Mouse (Mus musculus) brown adipose tissue, adult 24 weeks (tissue): ENCODE measurements around the gene Ccnd3. TPM values are rescaled to one million over a fixed set of nuclear protein-coding genes. Genes with fewer than 3 reads are reported as not detected.

Experiments
- H3K27ac ChIP-seq: fragments of 200-500 bp; replicated peaks from 2 replicates; pipeline ENCODE4 v1.5.1; 2012; ENCODE audit warnings: low read depth, mild to moderate bottlenecking, low read length
- H3K4me1 ChIP-seq: fragments of 200-500 bp; 2 replicates; pipeline ENCODE4 v1.6.1; 2012; ENCODE audit warnings: low read length, mixed read lengths; ENCODE audit not compliant: control insufficient read depth, insufficient read depth, insufficient read length
- H3K4me3 ChIP-seq: fragments of 200-500 bp; 2 replicates; pipeline ENCODE4 v1.5.1; 2012; ENCODE audit warnings: low read depth, mild to moderate bottlenecking, low read length, moderate library complexity; ENCODE audit not compliant: insufficient read depth
- polyA plus RNA-seq: library from polyadenylated mRNA; stranded (reverse); fragments of >200 nt; gene quantifications from 2 replicates; pipeline ENCODE4 v1.2.4, GENCODE M21; 2012; ENCODE audit not compliant: missing spikeins, insufficient read depth, insufficient read length

Ccnd3 gene
- polyA plus RNA-seq: 40.4 and 48.4 TPM in 2 replicates

DNA sequence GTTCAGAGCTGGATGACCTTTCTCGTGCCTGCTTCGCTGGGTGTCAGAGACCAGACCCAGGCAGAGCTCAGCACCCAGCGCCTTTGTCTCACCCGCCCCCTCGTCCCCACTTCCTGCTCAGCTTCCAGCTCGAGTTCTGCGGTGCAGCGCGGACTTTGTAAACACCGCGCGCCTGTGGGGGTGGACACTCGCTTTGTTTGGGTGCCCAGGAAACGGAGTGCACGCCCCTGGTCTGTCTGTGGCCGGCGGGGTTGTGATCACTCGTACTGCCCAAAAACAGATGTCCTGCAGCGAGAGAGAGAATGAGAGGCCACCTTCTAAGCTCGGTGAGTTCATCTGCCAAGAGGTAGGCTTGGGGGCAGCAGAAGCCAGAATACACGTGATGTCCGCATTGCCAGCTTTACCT is at the start of gene Ccnd3:
Ccnd3 (plus strand) TSS at position 111 of the 406 bp plus-strand sequence.
- Histone ChIP-seq H3K4me1 (peaks cover 14% of the 10 kb centered on the region), H3K4me3 (peak within 1 kb of the TSS; percentile 64), H3K27ac (peak within 1 kb of the TSS; percentile 76)

DNA sequence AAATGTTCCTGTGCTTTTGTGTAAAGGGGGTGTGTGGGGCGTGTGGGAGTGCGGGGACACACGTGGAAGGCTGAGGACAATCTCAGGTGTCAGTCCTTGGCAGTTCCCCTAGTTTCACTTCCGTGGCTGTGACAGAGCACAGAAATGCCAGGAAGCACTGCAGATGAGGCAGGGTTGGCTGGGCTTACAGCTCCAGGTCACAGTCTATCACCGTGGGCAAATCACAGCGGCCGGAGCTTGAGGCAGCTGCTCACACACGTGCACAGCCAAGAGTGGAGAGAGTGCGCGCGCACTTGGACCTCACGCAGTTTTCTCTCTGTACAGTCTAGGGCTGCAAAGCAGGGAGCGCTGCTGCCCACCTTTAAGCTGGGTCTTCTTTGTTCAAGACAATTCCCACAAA is 46.5 kb upstream of the Ccnd3 start:
- Histone ChIP-seq H3K27ac (no peak overlapping the region), H3K4me1 (no peaks in the 10 kb centered on the region), H3K4me3 (no peak overlapping the region)

DNA sequence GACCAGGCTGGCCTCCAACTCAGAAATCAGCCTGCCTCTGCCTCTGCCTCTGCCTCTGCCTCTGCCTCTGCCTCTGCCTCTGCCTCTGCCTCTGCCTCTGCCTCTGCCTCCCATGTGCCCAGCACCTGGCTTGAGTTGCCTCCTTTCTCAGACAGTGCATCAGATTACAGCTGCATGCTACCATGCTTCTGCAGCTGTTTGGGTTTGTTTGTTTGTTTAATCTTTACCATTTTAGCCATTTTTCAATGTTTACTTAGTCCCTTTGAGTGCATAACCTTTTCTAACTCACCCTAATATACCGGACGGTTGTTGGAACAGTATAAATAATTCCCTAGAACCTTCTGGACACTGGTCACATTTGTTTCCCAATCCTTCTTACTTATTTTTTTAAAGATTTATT is 45.9 kb upstream of the Ccnd3 start:
- Histone ChIP-seq H3K27ac (no peak overlapping the region), H3K4me1 (no peaks in the 10 kb centered on the region), H3K4me3 (no peak overlapping the region)

DNA sequence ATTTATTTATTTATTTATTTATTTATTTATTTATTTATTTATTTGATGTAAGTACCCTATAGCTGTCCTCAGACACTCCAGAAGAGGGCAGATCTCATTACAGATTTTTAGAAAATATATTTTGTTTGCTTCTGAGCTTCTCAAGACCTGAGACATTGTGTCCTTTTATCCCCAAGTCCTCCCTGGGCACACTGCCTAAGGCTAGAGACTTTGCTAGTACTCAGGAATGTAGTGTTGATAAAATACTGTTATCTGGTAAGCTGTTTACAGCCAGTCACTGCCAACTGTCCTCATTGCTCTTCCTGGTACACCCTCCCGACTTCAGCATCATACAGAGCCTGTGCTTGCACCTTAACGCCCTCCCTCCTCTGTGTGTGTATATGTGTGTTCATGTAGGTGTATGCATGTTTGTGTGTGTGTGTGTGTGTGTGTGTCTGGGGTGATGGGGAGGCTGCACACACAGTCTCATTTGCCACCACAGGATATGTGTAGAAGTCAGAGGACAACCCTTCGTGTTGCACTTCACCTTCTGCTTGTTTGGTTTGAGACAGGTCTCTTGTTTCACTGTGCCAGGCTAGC is 45.4 kb upstream of the Ccnd3 start:
- no peak overlapping the region for H3K4me3 ChIP-seq
- no peak overlapping the region for H3K27ac ChIP-seq
- no peaks in the 10 kb centered on the region for H3K4me1 ChIP-seq

DNA sequence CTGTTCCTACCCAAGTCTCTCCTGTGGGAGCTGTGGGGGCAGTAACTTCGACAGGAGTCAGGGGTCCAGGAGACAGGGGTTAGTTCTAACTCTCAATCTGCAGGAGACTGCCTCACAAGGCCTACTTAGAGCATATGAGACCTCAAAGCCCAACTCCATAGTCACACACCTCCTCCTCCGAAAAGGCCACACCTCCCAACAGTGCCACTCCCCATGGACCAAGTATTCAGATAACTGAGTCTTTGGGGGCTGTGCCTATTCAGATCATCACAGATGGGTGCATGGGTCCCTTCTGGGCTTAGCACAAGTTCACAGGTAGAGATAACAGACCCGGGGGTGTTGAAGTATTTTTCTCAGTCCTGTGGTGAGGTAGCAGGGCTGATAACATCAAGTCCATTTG is 43.2 kb upstream of the Ccnd3 start:
- Histone ChIP-seq H3K4me3 (no peak overlapping the region), H3K4me1 (no peaks in the 10 kb centered on the region), H3K27ac (no peak overlapping the region)

DNA sequence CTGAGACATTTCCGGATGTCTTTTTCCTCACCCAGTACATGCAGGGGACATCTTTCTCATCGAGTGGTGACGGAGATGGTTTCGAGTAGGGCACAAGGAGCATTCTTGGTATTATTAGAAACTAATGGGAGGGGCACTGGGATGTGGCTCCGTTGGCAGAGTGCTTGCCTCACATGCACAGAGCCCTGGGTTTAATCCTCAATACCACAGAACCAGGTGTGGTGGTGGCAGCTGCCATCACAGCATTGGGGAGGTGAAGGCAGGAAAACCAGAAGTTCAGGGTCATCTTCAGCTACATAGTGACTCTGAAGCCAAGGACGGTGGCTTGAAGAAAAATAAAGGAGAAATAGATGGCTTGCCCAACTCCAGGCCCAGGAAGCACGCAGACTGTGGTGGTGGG is 42.6 kb upstream of the Ccnd3 start:
- Histone ChIP-seq H3K27ac (no peak overlapping the region), H3K4me3 (no peak overlapping the region), H3K4me1 (no peaks in the 10 kb centered on the region)

DNA sequence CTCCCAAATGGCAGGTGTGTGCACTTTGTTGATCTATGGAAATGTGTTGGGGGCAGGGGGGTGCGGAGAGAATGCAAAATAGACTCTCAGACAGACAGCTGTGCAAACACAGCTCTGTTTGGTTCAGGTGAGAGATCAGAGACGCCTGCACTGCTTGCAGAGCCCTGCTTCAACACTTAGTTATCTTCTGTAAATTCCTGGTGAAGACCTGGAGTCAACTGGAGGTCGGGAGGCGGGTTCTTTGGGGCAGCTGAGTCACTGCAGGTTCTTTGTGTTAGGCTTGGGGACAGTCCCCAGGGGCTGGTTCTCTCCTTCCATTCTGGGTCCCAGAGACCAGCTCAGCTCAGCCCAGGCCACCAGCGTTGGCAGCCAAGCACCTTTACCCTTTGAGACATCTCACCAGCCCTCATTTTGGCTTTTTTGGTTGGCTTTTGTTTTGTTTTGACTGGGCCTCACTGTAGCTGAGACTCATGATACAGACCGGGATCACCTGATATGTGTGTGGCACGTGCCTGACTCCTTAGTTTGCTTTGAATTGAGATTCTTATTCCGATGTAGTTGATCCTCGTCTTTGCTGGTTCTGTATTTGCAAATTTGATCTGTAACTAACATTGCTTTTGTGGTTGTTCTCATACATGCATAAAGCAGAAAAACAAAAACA is 42.0 kb upstream of the Ccnd3 start:
- Histone ChIP-seq H3K27ac (no peak overlapping the region), H3K4me1 (no peaks in the 10 kb centered on the region), H3K4me3 (no peak overlapping the region)

DNA sequence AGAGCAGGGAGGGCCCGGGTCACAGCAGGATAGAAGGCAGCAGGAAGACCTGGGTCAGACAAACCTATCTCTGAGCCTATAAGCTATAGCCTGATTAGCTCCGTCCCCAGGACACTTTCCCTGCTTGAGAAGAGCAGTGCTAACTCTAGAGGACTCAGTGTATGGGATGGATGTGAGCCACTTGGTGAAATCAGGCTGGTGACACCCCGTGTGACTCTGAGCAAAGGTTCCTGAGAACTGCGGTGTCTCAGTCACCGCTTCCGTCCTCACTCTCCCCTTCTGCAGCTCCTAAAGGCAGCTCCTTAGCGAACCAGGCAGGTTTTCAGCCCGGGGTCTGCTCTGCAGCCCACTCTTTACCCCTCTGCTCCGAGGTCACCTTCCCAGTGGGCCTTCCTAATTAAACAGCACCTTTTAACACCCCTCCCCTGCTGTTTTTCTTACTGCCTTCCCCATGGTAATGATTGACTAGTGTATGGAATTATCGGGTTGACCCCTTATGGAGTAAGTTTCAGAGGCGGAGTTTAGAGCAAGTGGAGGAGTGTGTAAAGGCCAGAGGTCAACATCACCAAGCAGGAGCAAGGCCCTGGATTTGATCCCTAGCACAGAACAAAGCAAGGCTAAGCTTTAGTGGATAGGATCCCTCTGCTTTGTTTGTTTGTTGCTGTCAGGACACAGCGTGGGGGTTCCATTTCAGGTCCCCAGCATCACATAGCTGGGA is 40.4 kb upstream of the Ccnd3 start:
- no peak overlapping the region for H3K27ac ChIP-seq
- H3K4me3 ChIP-seq: no peak overlapping the region
- H3K4me1 ChIP-seq: no peaks in the 10 kb centered on the region

DNA sequence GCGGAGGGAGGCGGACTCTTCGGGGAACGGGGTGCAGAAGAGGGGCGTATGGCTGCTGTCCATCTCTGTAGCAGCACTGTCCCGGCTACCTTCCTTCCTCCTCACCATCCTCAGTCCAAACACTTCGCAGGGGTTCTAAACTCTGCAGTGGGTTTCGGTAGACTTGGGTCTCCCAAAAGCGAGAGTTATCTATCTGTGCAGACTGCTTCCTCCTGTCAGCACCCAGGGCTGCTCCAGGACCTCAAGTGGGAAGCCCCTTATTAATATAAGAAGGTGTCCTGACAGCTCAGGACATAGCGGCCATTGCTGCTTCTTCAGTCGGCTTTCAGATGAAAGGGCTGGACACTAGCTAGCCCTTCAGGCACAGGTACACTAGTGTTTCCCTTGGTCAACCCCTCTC is 39.8 kb upstream of the Ccnd3 start:
- H3K4me1 ChIP-seq: no peaks in the 10 kb centered on the region
- H3K27ac ChIP-seq: no peak overlapping the region

DNA sequence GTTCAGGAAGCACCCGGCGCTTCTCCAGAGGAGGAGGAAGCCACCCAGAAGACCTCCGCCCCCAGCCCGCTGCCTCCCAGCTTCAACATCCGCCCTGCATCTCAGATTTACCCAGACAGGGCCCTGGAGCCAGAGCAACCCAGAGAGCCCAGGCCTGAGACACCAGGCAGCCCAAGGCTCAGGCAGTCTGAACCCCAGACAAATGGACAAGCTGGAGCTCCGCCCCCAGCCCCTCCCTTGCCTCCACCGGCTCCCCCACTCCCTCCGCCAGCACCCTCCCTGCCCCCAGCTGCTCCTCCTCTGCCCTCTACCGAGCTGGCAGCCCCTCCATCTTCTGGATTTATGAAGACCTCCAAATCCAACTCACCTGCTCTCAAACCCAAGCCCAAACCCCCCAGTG is 38.6 kb upstream of the Ccnd3 start:
- Histone ChIP-seq H3K4me1 (no peaks in the 10 kb centered on the region), H3K27ac (no peak overlapping the region), H3K4me3 (no peak overlapping the region)

More for the DNA sequence above, 39.8 kb upstream of the Ccnd3 start:
- H3K4me3 ChIP-seq: no peak overlapping the region

DNA sequence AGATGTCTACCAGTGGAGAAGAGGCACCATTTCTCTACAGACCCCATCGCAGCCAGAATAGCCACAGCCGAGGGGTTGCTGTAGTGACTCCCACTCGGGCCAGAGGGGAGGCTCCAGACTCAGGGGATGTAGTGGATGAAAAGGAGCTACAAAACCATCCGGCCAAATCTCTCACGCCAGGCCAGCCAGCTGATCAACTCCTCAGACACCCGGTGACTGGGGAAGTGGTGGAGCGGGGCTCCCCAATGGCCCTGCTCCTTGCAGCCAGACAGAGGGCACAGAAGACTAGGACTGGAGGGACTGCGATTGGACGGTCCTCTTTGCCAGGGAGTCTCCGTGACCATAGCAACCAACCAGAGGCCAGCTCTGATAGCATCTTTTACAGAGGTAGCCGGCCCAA is 37.2 kb upstream of the Ccnd3 start:
- H3K4me1 ChIP-seq: no peaks in the 10 kb centered on the region
- H3K27ac ChIP-seq: no peak overlapping the region
- H3K4me3 ChIP-seq: no peak overlapping the region

DNA sequence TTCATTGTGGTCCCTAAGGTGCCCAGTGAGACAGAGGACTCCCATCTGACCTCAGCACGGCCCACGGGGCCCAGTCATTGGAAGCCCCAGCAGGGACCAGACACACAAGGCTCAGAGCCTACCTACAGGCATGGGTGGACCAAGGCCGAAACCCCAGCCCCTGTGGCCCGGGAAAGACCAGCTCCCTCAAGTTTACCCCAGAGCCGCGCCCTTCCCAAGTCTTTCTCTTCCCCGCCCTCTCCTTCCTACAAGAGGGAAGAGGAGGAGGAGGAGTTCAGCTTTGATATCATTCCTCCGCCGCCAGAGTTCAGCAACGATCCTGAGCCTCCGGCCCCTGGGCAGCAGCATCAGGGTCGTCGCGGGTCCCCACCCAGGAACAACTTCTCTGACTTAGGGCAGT is 36.8 kb upstream of the Ccnd3 start:
- Histone ChIP-seq H3K4me3 (0 out of 2 replicates have a peak overlapping the region, but pooled peaks have one; percentile 27), H3K27ac (no peak overlapping the region), H3K4me1 (no peaks in the 10 kb centered on the region)

DNA sequence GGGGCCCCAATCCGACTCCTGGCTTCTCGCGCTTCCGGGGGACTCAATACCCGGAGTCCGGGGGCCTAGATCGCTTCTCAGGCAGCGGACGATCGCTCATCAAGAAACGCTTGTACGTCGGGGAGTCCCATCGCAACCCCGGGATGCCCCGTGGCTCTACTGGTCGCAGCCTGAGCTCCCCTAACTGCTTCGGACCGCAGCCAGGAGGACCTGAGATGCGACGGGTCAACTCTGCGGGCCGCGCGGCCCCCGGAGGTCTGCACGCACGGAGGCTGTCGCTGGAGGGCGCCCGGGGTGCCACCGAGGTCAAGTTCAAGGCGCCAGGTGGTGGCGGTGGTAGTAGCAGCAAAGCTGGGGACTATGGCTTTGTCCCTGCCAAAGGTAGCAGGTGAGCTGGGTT is 36.4 kb upstream of the Ccnd3 start:
- Histone ChIP-seq H3K4me3 (0 out of 2 replicates have a peak overlapping the region, but pooled peaks have one; percentile 27), H3K4me1 (no peaks in the 10 kb centered on the region), H3K27ac (no peak overlapping the region)

DNA sequence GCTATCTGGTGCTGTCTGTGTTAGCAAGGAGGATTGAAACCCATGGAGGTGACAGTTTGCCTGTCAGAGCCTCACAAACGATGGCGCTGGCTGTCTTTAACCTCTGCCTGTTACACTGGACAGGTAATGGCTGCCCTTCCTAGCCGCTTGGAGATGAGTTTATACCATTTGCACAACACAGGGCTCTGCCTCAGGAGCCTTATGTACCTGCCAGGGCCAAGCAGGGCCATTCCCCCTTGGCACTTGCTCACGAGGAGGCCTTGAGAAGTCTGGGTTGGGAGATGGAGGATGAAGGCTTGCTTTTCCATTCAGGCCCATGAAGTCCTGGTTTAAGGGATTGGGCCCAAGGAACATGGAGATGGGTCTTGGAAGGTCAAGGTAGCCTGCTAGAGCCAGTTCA is 35.2 kb upstream of the Ccnd3 start:
- Histone ChIP-seq H3K4me3 (no peak overlapping the region), H3K27ac (no peak overlapping the region), H3K4me1 (no peaks in the 10 kb centered on the region)

DNA sequence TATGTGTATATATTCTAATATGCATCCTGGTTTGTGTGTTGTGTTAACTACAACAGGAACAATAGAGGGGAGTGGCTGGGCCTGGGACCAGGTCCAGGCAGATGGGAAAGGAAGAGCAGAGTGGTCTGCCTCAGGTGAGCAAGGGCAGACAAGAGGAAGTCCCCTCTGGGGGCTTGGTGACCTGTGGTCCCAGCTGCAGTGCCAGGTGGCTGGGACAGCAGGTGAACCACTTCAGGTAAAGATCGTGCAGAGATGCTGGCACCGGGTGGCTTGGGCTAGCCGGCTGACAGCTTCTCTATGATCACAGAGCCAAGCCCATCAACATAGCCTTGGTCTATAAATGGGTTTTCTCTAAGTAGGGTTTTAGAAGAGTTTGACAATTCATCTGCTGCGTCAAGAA is 34.7 kb upstream of the Ccnd3 start:
- Histone ChIP-seq H3K4me1 (no peaks in the 10 kb centered on the region), H3K27ac (no peak overlapping the region), H3K4me3 (no peak overlapping the region)

DNA sequence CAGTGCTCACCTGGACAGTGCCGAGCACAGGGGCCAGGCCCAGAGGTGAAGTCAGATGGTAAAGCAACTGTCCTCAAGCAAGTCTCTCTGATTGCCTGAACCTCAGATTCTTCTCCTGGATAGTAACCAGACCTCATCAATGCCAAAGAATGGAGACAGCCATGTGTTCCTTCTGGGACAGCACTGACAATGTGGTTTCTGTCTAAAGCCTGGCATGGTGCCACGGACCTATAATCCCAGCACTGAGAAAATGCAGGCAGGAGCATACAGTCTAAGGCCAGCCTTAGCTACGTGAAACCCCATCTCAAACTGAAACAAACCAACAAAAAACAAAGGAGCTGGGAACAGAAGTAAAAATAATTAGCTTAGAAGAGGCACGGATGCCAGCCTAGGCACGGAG is 34.2 kb upstream of the Ccnd3 start:
- H3K4me3 ChIP-seq: no peak overlapping the region
- no peak overlapping the region for H3K27ac ChIP-seq
- H3K4me1 ChIP-seq: no peaks in the 10 kb centered on the region
